Mouse (Mus musculus) heart, embryonic 14.5 days (tissue): ENCODE results near the gene Myo15. TPM values are rescaled to one million over a fixed set of nuclear protein-coding genes. Genes with fewer than 3 reads are reported as not detected.
A peak's percentile ranks its signal among the peaks of the same experiment; 100 is the strongest.

Experiments
- ATAC-seq: fragments of 200-750 bp; cut with Nextera tagmentation; 2 replicates; pipeline ENCODE4 v1.8.0; 2017; ENCODE audit warnings: low read depth, moderate TSS enrichment; ENCODE audit not compliant: insufficient number of reproducible peaks, insufficient read depth, low FRiP score
- H3K27ac ChIP-seq, 2 experiments: fragments of 200-500 bp in 1 of 2; fragments of 300-500 bp in 1 of 2; sonication (generic) in 1 of 2; replicated peaks in 1 of 2; 2 replicates each; pipeline ENCODE4 v1.5.1; 2012 to 2014; ENCODE audit warnings: low read depth in 2 of 2, low read length in 2 of 2, control low read depth in 1 of 2, mild to moderate bottlenecking in 1 of 2, mixed read lengths in 1 of 2; ENCODE audit not compliant: control insufficient read depth in 1 of 2, insufficient read depth in 1 of 2
- H3K27me3 ChIP-seq: fragments of 300-500 bp; sonication (generic); 2 replicates; pipeline ENCODE4 v1.6.1; 2014; ENCODE audit warnings: mild to moderate bottlenecking, low read length, control low read depth; ENCODE audit not compliant: control insufficient read depth, insufficient read depth
- H3K36me3 ChIP-seq: fragments of 300-500 bp; sonication (generic); 2 replicates; pipeline ENCODE4 v1.6.1; 2014; ENCODE audit warnings: mild to moderate bottlenecking, control low read depth, low read length, mixed read lengths; ENCODE audit not compliant: control insufficient read depth, insufficient read depth
- H3K4me1 ChIP-seq, 2 experiments: fragments of 200-500 bp in 1 of 2; fragments of 300-500 bp in 1 of 2; sonication (generic) in 1 of 2; 2 replicates each; pipeline ENCODE4 v1.6.1; 2012 to 2014; ENCODE audit warnings: low read length in 2 of 2, control low read depth in 1 of 2, mixed read lengths in 1 of 2; ENCODE audit not compliant: control insufficient read depth in 2 of 2, insufficient read depth in 2 of 2
- H3K4me2 ChIP-seq: fragments of 300-500 bp; sonication (generic); 2 replicates; pipeline ENCODE4 v1.6.1; 2014; ENCODE audit warnings: mild to moderate bottlenecking, low read length
- H3K4me3 ChIP-seq, 2 experiments: fragments of 200-500 bp in 1 of 2; fragments of 300-500 bp in 1 of 2; sonication (generic) in 1 of 2; 2 replicates each; pipeline ENCODE4 v1.5.1; 2012 to 2014; ENCODE audit warnings: low read length in 2 of 2, mild to moderate bottlenecking in 2 of 2, control low read depth in 1 of 2, low read depth in 1 of 2, moderate library complexity in 1 of 2; ENCODE audit not compliant: control insufficient read depth in 1 of 2, insufficient read depth in 1 of 2
- H3K9ac ChIP-seq: fragments of 300-500 bp; sonication (generic); 2 replicates; pipeline ENCODE4 v1.6.1; 2014; ENCODE audit warnings: mild to moderate bottlenecking, low read length
- H3K9me3 ChIP-seq: fragments of 300-500 bp; sonication (generic); 2 replicates; pipeline ENCODE4 v1.6.1; 2016; ENCODE audit warnings: low read length, control low read depth; ENCODE audit not compliant: control insufficient read depth
- WGBS: fragments of 180-500 bp; shearing (Covaris S2); extraction: QIAGEN DNeasy Blood & Tissue Kit; methylation state at CpG from one replicate; pipeline ENCODE4 v1.1.7; 2014; 5-methylcytosine and 5-hydroxymethylcytosine counted together
- polyA plus RNA-seq: library from polyadenylated mRNA; unstranded; fragments of >200 nt; fragmentation: Nextera tagmentation; extraction: Ambion mirVana; gene quantifications from 2 replicates; pipeline ENCODE4 v1.2.1, GENCODE M21; 2014

Myo15 gene
- polyA plus RNA-seq, 1 experiment from 2014 or later: 0.01 TPM

- H3K27ac ChIP-seq: no peak overlapping the region
- ATAC-seq: no peak
- no peak overlapping the region for H3K9ac ChIP-seq
- no peaks in the 10 kb centered on the region for H3K9me3 ChIP-seq
- no peaks in the 10 kb centered on the region for H3K27me3 ChIP-seq
- H3K4me1 ChIP-seq: no peaks in the 10 kb centered on the region
- 86% methylated on average over 6 of the region's 6 CpGs for WGBS
- no peak overlapping the region for H3K4me3 ChIP-seq
- H3K36me3 ChIP-seq: no peaks in the 10 kb centered on the region
- H3K4me2 ChIP-seq: no peak overlapping the region
These were observed 53.7 kb downstream of the Myo15 start for GRCm38 (mm10) chr11:60522661-60523365.

DNA sequence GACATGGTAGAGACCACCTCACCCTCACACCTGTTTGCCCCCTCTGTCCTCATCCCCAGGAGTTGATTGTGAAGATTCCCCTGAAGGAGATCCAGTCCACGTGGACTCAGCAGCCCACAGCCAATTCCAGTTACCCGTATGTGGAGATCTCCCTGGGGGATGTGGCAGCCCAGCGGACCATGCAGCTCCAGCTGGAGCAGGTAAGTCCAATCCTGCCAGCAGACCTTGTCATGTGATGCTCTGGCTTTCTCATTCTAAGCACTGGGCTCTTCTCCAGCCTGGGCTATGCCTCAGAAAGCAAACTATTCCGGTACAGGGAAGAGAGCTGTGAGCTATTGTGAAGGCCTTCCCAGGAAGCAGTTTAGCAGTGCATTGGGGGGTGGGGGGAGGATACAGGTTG lies 57.3 kb downstream of the Myo15 start:
- no peak overlapping the region for H3K27ac ChIP-seq
- ATAC-seq: no peak
- 75% methylated on average over 4 of the region's 4 CpGs for WGBS
- no peaks in the 10 kb centered on the region for H3K9me3 ChIP-seq
- H3K9ac ChIP-seq: no peak overlapping the region
- no peaks in the 10 kb centered on the region for H3K27me3 ChIP-seq
- H3K36me3 ChIP-seq: no peaks in the 10 kb centered on the region
- no peaks in the 10 kb centered on the region for H3K4me1 ChIP-seq
- H3K4me2 ChIP-seq: no peak overlapping the region
- no peak overlapping the region for H3K4me3 ChIP-seq

DNA sequence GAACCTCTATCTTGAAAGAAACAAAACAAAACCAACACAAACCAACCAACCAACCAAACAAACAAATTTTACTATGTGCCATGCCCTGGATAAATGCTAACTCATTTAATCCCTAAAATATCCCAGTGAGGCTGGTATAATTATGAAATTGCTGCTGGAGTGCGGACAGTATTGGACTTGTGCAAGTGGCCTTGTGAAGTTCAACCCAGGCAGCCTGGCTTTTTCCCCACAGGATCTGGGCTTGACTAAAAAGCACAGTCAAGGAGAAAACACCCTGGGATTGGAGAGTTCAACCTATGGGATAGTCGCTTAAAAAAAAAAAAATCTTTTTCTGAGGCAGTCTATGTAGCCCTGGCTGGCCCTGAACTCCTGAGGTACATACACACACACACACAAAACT lies 66.5 kb downstream of the Myo15 start:
- H3K9ac ChIP-seq: no peak overlapping the region; the same call in 1 of the 2 replicates
- 86% methylated on average over 2 of the region's 2 CpGs for WGBS
- H3K4me3 ChIP-seq: no peak overlapping the region

DNA sequence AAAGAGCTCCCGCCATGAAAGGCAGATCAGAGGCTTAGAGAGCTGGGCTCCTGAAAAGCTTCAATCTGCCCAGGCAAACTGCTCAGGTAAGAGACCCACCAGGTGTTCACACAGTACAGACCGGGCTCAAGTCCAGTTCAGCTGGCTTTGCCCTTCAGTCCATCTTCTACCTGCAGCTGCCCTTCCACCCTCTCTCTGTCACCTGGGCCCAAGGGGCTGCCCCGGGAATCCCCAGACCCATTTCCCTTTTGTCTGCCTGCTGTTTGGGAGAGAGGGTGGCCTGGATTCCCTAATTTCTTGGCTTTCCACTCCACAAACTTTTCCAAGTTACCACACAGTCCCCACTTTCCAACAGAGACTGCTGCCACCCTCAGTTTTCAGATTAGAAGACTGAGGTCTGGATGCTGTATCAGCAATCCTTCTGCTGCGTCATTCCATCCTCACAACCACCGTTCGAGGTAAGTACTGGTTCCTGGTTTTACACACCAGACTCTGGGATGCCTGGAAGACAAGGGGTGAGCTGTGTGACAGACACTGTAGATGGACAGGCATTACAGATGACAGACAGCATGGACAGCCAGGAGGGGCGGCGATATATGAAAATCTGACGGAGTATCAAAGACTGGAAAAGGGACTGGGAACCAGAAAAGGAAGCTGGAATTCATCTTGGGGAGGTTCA lies 67.2 kb downstream of the Myo15 start, which contains the start of gene Alkbh5:
Gene Alkbh5, plus strand, starts transcription at position 202 of the 679 bp plus-strand sequence.
- H3K4me1 ChIP-seq: peaks cover 8 to 22% of the 10 kb centered on the region in 2 experiments
- peak within 1 kb of the TSS; percentile 98 for H3K4me2 ChIP-seq
- H3K27me3 ChIP-seq: no peaks in the 10 kb centered on the region
- peak within 1 kb of the TSS; percentile 99 for H3K27ac ChIP-seq
- WGBS: 21% methylated on average over 9 of the region's 9 CpGs
- no peak for ATAC-seq
- H3K9ac ChIP-seq: peak within 1 kb of the TSS; percentile 95
- H3K9me3 ChIP-seq: no peaks in the 10 kb centered on the region
- H3K36me3 ChIP-seq: peaks cover 22% of the 10 kb centered on the region
- peak within 1 kb of the TSS; percentile 81 to 97 for H3K4me3 ChIP-seq

More for the DNA sequence above, 66.5 kb downstream of the Myo15 start:
- Histone ChIP-seq H3K9me3 (no peaks in the 10 kb centered on the region), H3K27ac (0 out of 4 replicates have a peak overlapping the region, but pooled peaks of 1 of the 2 experiments have one; percentile 99), H3K4me1 (peaks cover 8 to 15% of the 10 kb centered on the region in 2 experiments), H3K4me2 (no peak overlapping the region), H3K36me3 (peaks cover 16% of the 10 kb centered on the region; the same call in 1 of the 2 replicates), H3K27me3 (no peaks in the 10 kb centered on the region)
- no peak for ATAC-seq

DNA sequence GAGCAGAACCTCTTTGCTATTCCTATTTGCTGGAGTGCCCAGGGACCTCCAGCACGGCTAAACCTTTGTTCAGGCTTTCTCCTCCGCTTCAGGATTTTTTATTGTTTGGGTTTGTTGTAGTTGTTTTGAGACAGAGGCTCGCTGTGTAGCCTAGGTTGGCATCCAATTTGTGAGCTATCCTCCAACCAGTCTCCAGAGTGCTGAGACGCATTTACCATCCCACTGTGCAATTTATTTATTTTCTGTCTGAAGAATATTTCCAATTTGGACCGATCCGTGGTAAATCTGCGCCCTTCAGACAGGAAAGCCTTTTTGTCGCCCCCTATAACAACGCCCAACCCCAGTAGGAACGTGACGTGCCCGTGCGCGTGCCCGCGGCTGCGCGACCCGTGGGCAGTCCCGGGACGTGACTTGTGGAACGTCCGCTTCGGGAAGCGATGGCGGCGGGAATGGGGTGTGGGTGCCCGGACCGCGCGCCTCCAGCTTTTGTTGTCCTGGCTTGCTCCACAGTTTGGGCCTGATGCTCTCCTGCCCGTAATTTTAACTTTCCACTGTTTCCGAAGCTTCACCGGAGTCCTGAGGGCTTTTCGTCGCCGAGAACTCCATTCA lies 67.8 kb downstream of the Myo15 start:
- peak overlapping the region; percentile 81 to 97 for H3K4me3 ChIP-seq
- H3K9ac ChIP-seq: peak overlapping the region; percentile 95
- H3K27me3 ChIP-seq: no peaks in the 10 kb centered on the region
- H3K4me1 ChIP-seq: peaks cover 8 to 24% of the 10 kb centered on the region in 2 experiments
- peak overlapping the region; percentile 98 for H3K4me2 ChIP-seq
- peak; percentile 78 for ATAC-seq
- 0% methylated on average over 37 of the region's 37 CpGs for WGBS
- H3K27ac ChIP-seq: peak overlapping the region; percentile 99
- H3K36me3 ChIP-seq: peaks cover 26% of the 10 kb centered on the region
- H3K9me3 ChIP-seq: no peaks in the 10 kb centered on the region

GRCm38 (mm10) chr11:60537468-60538347 lies 68.6 kb downstream of the Myo15 start:
- peak overlapping the region; percentile 95 for H3K9ac ChIP-seq
- no peaks in the 10 kb centered on the region for H3K27me3 ChIP-seq
- no peaks in the 10 kb centered on the region for H3K9me3 ChIP-seq
- H3K36me3 ChIP-seq: peaks cover 33% of the 10 kb centered on the region
- H3K4me2 ChIP-seq: peak overlapping the region; percentile 98
- whole genome bisulfite sequencing: under 1% methylated on average over 84 of the region's 91 CpGs
- peaks cover 8 to 27% of the 10 kb centered on the region in 2 experiments for H3K4me1 ChIP-seq
- peak; percentile 86 for ATAC-seq
- peak overlapping the region; percentile 99 for H3K27ac ChIP-seq
- peak overlapping the region; percentile 81 to 97 for H3K4me3 ChIP-seq
